Mouse (Mus musculus): ENCODE measurements at regions not wholly inside any gene's neighbourhood (a gene's known extent, or its start where the extent isn't known, plus 50 kb on each side); places are given as distances from the start of the nearest gene placed in this dataset.

GRCm38 (mm10) chr14:28820970-28821369 is 197.0 kb upstream of the Lrtm1 start:
- TF ChIP-seq CTCF (IDR thresholded peaks at IDR 0.05; ENCODE audit: low read depth) (no peak), EP300 (IDR thresholded peaks at IDR 0.05; ENCODE audit: low read depth) (no peak)
